Mouse (Mus musculus) brain, embryonic 14.5 days (tissue): Measurements from ENCODE around the gene Rmdn2.

Experiments used
- CTCF ChIP-seq: fragments of 200-500 bp; IDR thresholded peaks from 2 replicates; pipeline ENCODE4 v1.5.1; 2012; ENCODE audit warnings: inconsistent platforms, mild to moderate bottlenecking, moderate library complexity, borderline replicate concordance; ENCODE audit not compliant: insufficient read depth, insufficient read length; ENCODE audit errors: extremely low read depth
- POLR2A ChIP-seq: fragments of 200-500 bp; IDR thresholded peaks from 2 replicates; pipeline ENCODE4 v1.6.1; 2012; ENCODE audit warnings: mild to moderate bottlenecking, inconsistent platforms, borderline replicate concordance; ENCODE audit not compliant: poor library complexity, insufficient read depth, insufficient read length, severe bottlenecking; ENCODE audit errors: extremely low read depth

- TF ChIP-seq CTCF (no peak), POLR2A (no peak)
Measured at GRCm38 (mm10) chr17:79626241-79626816, 14.7 kb downstream of the Rmdn2 start.
